Mouse (Mus musculus): ENCODE measurements around the gene Gabpa. TPM values are rescaled to one million over a fixed set of nuclear protein-coding genes. Genes with fewer than 3 reads are reported as not detected.

Gabpa gene
- 10 to 100 TPM; 17.8 to 23.6 TPM for total RNA-seq (2021)
- long read RNA-seq, experiment 1, full-length matches to known transcripts, result 16 of 19 reads
- long read RNA-seq, experiment 1, partial matches to known transcripts, result 0 of 19 reads
- long read RNA-seq, experiment 1, other reads (novel, unspliced or antisense), result 3 of 19 reads
- long read RNA-seq, experiment 2, full-length matches to known transcripts, result 15 of 16 reads
- long read RNA-seq, experiment 2, partial matches to known transcripts, result 0 of 16 reads
- long read RNA-seq, experiment 2, other reads (novel, unspliced or antisense), result 1 of 16 reads

DNA sequence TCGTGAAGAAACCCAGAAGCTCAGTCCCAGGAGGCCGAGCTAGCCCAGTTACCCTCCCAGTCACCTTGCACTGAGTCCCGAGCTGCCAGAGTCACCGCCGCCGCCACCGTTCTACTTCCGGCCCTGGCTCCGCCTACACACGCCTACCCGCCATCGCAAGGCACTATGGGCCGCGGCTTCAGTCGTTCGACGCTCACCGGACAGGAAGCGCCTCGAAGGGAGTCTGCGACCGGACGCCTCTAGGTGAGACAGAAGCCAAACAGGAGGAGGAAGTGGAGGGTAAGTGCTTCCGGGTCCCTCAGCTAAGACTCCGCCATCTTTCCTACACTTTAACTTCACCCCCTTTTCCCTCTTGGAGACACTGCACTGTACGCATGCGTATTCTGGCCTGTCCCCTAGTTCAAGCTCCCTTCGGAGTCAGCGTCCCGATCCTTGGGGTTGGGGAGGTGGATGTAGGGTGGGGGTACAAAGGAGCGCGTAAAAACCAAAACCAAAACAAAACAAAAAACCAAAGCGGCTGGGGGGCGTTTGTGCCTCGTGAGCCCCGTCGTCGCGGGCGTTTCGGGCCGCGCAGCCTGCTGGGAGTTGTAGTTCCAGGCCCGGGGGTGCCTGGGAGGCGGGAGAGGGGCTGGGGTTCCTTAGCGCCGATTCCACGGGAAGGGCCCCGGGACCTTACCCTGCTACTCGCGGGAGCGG is at the start of gene Gabpa:
Gene Gabpa (plus strand): TSS at position 181 of the 696 bp plus-strand sequence.
- peak; percentile 89 to 93 for DNase-seq (ENCODE audit: low spot score in 2 of 2)

GRCm38 (mm10) chr16:84784966-84785365 is 49.8 kb upstream of the Gabpa start:
- no peak for DNase-seq (ENCODE audit: low spot score in 2 of 2)

GRCm38 (mm10) chr16:84790595-84791165 is 44.0 kb upstream of the Gabpa start:
- DNase-seq (ENCODE audit: low spot score in 2 of 2), result no peak

GRCm38 (mm10) chr16:84793401-84793800 is 41.3 kb upstream of the Gabpa start:
- DNase-seq (ENCODE audit: low spot score in 2 of 2), result no peak

DNA sequence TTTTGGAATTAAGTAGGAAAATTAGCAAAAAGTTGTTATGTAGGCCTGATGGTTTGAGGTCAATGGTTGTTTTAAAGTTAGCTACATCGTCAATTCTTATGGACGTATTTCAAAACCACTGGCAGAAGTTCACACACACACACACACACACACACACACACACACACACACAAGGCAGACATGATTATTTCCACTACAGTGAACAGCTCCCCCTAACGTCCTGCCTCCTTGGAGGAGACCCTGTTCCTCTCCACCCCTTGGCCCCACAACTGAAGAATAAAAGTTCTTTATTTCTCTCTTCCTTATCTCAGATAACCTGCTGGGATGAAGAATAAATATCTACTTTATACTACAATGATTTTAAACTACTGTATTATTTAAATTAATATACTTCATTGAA is 39.4 kb upstream of the Gabpa start:
- no peak for DNase-seq (ENCODE audit: low spot score in 2 of 2)

DNA sequence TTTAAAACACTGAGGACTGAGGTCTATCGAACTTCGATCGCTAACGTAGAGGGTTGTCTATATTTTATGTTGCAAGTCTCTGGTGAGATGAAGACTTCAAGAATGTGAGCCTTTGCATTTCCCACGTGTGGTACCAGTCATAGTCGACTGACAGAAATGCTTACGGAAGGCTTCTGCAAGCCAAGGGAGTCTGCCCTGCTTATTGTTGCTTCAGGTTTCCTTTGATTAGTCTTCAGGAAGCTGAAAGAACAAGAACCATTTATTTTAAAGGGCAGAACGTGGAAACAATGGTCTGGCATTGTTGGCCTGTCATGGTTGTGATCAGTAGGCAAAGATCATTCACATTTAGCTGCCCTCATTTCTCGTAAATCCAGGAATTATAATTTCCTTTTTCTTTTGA is 38.0 kb upstream of the Gabpa start:
- no peak for DNase-seq (ENCODE audit: low spot score in 2 of 2)

DNA sequence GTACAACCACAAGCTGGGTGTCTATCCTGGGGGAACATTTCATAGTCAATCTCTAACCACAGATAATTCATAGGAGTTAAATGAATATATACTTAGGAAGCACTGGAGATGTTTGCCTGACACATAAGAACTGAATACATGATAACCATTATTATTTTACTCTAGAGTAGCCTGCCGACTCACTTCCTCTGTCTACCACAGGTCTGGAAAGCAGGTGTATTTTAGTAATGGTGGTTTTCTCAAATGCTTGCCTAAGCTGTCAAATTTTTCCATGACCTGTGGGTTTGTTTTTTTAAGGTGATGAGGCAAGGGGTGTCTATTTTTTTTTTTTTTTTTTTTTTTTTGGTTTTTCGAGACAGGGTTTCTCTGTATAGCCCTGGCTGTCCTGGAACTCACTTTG is 34.7 kb upstream of the Gabpa start:
- DNase-seq (ENCODE audit: low spot score in 2 of 2), result no peak

- DNase-seq (ENCODE audit: low spot score in 2 of 2), result no peak
Observed at GRCm38 (mm10) chr16:84802217-84802616, 32.5 kb upstream of the Gabpa start.

DNA sequence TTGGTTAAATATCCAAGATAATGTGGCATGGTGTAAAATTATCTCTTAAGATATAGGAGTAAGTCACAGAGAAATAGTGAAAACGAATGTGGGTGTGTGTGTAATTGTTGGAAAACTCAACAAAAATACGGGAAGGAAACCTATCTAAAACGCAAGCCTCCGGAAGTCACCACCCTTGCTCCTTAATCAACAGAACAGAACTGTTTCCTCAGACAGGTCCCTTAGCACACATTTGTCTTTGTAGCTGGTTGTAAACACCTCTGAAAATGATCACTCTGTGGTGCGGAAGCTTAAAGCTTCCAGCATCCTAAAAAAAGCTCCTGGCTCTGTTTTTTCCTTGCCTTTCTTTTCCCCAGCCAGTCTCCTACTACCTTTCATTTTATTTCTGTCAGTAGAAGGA is 29.9 kb upstream of the Gabpa start:
- DNase-seq (ENCODE audit: low spot score in 2 of 2), result no peak

DNA sequence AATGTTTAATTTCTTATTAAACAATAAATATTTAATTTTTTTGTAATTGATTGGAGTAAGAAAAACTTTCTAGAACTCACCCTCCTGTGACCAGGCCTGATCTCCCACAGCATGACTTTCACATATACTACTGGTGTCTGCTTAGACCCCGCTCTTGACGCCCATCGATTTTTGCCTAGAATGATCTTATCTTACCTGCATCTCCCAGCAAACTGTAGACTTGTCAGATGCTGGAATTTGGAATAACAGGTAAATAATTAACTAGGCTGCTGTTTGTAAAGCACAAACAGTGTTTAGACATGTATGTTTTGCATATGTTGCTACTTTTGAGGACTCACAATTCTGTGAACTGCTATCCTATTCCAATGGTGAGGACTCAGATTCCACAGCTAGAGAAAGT is 28.6 kb upstream of the Gabpa start:
- DNase-seq (ENCODE audit: low spot score in 2 of 2), result no peak

DNA sequence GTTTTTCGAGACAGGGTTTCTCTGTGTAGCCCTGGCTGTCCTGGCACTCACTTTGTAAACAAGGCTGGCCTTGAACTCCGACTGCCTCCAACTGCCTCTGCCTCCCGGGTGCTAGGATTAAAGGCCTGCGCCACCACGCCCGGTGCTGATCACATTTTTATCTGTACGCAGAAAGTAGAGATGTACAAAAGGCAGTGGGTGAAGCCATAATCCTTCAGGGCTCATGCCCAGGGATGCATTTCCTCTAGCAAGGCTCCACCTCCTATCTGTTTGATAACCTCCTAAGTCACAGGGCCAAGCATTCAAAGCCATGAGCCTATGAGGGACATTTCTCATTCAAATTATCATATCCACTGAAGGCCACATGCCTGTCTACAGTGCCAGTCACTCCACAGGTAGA is 26.9 kb upstream of the Gabpa start:
- no peak for DNase-seq (ENCODE audit: low spot score in 2 of 2)

DNA sequence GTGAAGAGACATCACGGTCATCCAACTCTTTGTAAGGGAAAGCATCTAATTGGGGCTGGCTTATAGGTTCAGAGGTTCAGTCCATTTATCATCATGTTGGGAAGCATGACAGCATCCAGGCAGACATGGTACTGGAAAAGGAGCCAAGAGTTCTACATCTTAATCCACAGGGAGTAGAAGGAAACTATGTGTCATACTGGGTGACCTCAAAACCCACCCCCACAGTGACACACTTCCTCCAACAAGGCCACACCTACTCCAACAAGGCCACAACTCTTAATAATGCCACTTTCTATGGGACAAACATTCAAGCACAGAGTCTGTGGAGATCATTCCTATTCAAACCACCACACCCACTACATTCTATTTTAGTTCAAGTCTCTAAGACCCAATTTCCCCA is 24.5 kb upstream of the Gabpa start:
- DNase-seq (ENCODE audit: low spot score in 2 of 2), result no peak

DNA sequence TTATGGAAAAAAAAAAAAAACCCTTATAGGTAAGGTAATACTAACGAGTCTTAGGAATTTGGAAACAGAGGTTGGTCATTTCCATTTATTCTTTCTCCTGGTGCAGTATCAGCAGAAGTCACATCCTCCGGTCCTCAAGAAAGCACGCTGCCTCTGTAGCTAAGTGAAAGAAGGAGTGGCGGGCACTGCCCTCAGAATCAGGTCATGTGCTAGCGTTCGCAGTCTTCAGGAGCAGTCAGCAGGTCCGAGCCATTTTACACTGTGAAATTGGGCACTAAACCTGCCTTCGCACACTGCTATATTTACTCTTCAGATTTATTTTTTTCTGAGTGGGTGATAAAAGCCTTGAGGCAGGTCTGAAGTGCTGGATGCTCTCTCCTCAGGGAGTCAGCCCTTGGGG is 20.9 kb upstream of the Gabpa start:
- no peak for DNase-seq (ENCODE audit: low spot score in 2 of 2)

DNA sequence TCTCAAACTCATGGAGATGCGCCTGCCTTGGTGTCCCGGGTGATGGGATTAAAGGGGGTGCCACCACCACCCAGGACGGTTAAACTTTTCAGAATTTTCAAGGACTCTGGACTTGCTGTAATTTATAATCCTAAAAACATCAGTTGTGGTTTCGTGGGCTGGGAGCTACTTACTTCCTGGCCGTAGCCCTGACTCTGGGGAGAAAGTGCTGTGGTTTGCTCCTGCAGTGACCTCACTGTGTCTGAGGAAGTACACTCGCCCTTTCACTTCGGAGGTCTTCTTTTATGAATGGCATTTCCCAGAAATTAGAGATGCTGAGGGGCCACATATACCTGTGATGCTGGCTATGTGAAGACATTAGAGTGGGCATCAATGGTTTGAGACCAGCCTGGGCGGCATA is 20.2 kb upstream of the Gabpa start:
- no peak for DNase-seq (ENCODE audit: low spot score in 2 of 2)

GRCm38 (mm10) chr16:84817423-84817822 is 17.3 kb upstream of the Gabpa start:
- DNase-seq (ENCODE audit: low spot score in 2 of 2), result peak; percentile 44

GRCm38 (mm10) chr16:84825009-84825408 is 9.7 kb upstream of the Gabpa start:
- no peak for DNase-seq (ENCODE audit: low spot score in 2 of 2)

DNA sequence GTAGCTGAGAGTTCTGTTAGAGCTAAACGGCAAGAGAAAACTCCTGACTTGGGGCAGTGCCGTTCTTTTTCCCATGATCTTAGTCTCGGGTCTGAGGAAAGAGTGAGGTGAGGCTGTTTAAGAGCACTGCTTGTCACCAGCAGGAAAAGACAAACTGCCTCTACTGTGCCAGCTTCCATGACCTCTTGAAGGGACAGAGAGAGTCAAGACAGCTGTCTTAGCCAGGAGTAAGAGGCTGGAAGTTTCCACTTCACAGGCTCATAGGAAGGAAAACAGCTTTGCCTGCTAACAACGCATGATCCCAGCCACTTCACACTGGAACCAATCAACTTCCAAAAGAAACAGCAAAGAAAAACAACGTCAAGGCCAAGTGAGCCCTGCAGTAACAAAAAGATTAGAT is 3.0 kb upstream of the Gabpa start:
- no peak for DNase-seq (ENCODE audit: low spot score in 2 of 2)

GRCm38 (mm10) chr16:84832736-84833135 is 2.0 kb upstream of the Gabpa start:
- DNase-seq (ENCODE audit: low spot score in 2 of 2), result no peak

DNA sequence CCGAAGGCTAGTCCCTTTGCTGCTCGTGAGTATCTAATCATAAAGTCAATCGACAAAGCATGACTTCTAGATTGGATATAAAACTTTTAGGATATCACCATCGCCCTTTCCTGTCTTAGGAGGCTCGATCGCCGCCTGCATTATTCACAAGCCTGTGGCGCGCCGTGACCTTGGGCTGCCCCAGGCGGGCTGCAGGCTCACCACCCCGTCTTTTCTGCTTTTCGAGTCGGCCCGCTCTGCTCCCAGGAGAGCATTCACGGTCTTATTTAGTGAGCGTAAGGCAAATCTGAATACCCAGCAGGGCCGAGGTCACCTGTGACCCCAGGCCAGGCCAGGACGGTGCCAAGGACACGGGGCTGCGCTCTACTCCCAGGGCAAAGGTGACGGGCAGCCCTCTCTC is 381 bp upstream of the Gabpa start:
- DNase-seq (ENCODE audit: low spot score in 2 of 2), result no peak

GRCm38 (mm10) chr16:84835441-84835822 is 707 bp downstream of the Gabpa start, which contains the start of gene Atp5j:
TSS of gene Atp5j (minus strand) at chr16:84835625.
- DNase-seq (ENCODE audit: low spot score in 2 of 2), result peak; percentile 82 to 89

DNA sequence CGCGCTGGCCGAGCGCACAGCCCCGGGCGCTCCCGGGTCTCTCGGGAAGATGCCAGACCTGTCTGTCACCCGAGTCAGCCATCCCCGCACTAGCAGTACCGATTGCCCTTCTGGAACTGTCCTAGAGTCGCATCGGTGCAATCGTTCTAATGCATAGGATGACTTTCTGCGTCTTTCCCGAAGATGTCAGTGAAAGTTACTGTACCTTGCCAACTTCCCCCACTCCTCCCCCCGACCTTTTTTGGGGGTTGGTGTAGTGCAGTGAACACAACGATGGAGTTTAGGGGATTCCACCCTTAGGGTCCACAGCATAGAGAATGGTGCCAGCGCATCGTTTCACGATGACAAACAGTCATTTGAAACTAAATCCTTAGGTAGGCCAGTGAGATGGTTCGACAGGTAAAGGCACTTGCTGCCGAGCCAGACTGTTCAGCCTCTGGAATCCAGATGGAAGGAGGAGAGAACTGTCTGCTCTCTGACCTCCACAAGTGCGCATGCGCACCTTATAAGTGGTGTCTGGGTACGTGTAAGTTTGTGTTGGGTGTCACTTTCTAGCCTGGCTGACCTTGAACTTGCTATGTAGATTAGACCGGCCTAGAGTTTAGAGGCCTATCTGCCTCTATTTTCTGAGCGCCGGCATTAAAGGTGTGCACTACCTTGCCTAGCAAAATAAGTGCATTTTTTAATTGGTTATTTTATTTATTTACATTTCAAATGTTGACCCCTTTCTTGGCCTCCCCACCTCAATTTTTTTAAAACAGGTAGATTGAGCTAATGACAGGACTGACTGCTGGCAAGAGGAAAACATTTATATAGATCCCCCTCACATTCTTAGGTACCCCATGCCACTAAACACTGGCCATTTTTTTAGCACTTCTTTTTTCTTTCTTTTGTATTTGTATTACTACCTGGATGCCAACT is 1.4 kb downstream of the Gabpa start:
- peak; percentile 13 to 21 for DNase-seq (ENCODE audit: low spot score in 2 of 2)

- no peak for DNase-seq (ENCODE audit: low spot score in 2 of 2)
Observed at GRCm38 (mm10) chr16:84838576-84838975, 3.9 kb downstream of the Gabpa start.
